Mouse (Mus musculus) megakaryocyte progenitor cell, adult 5-6 weeks (primary cell): ENCODE measurements at regions not wholly inside any gene's neighbourhood (a gene's known extent, or its start where the extent isn't known, plus 50 kb on each side); places are given as distances from the start of the nearest gene placed in this dataset.

Source experiments
- ATAC-seq: replicated peaks from 2 replicates; pipeline ENCODE4 v1.8.0; 2016; ENCODE audit warnings: mild to moderate bottlenecking, moderate TSS enrichment, inconsistent platforms; ENCODE audit not compliant: poor library complexity

GRCm38 (mm10) chr13:115287371-115287770 lies 185.6 kb upstream of the Itga1 start:
- peak; percentile 91 for ATAC-seq

- no peak for ATAC-seq
These were observed 164.4 kb upstream of the Itga1 start for GRCm38 (mm10) chr13:115266164-115266563.

- no peak for ATAC-seq
These were observed 155.6 kb upstream of the Itga1 start for GRCm38 (mm10) chr13:115257345-115257744.

- no peak for ATAC-seq
These were observed 150.8 kb upstream of the Itga1 start for GRCm38 (mm10) chr13:115252541-115252940.

GRCm38 (mm10) chr13:115231981-115232380 lies 130.2 kb upstream of the Itga1 start:
- ATAC-seq, result no peak

- peak; percentile 97 for ATAC-seq
These were observed 128.7 kb upstream of the Itga1 start for GRCm38 (mm10) chr13:115230494-115230893.

GRCm38 (mm10) chr13:115226824-115227223 lies 125.1 kb upstream of the Itga1 start:
- ATAC-seq, result no peak

GRCm38 (mm10) chr13:115219701-115220100 lies 117.9 kb upstream of the Itga1 start:
- ATAC-seq, result no peak

- no peak for ATAC-seq
These were observed 109.5 kb upstream of the Itga1 start for GRCm38 (mm10) chr13:115211285-115211684.

GRCm38 (mm10) chr13:115210643-115211208 lies 109.0 kb upstream of the Itga1 start:
- ATAC-seq, result peak; percentile 56

GRCm38 (mm10) chr13:115209402-115210192 lies 107.8 kb upstream of the Itga1 start:
- peak; percentile 88 for ATAC-seq

- no peak for ATAC-seq
These were observed 105.0 kb upstream of the Itga1 start for GRCm38 (mm10) chr13:115206723-115207122.

GRCm38 (mm10) chr13:115199166-115199565 lies 97.4 kb upstream of the Itga1 start:
- ATAC-seq, result no peak

GRCm38 (mm10) chr13:115188066-115188465 lies 86.3 kb upstream of the Itga1 start:
- ATAC-seq, result no peak

- no peak for ATAC-seq
These were observed 85.6 kb upstream of the Itga1 start for GRCm38 (mm10) chr13:115187356-115187755.

GRCm38 (mm10) chr13:115182211-115182870 lies 80.6 kb upstream of the Itga1 start:
- ATAC-seq, result no peak

- ATAC-seq, result peak; percentile 94
These were observed 76.6 kb upstream of the Itga1 start for GRCm38 (mm10) chr13:115178175-115178917.

GRCm38 (mm10) chr13:115171347-115172062 lies 69.7 kb upstream of the Itga1 start:
- peak; percentile 46; the same call in 1 of the 2 replicates for ATAC-seq

- no peak for ATAC-seq
These were observed 64.2 kb upstream of the Itga1 start for GRCm38 (mm10) chr13:115165981-115166380.

GRCm38 (mm10) chr13:115162689-115163413 lies 61.1 kb upstream of the Itga1 start:
- peak; percentile 74 for ATAC-seq
